Mouse (Mus musculus) kidney, postnatal 36 days (tissue): ENCODE measurements around the gene Rasgrf1.
"Not testable (repeated sequence)": the region's sequence is repeated elsewhere in the genome, so short reads cannot be mapped to it uniquely, and the experiment has no call there.

Experiments
- DNase-seq, 2 experiments: peaks; one replicate each; pipeline ENCODE4 v3.0.0; 2021 to 2022; ENCODE audit warnings: mixed read lengths in 2 of 2

The Rasgrf1 gene

DNA sequence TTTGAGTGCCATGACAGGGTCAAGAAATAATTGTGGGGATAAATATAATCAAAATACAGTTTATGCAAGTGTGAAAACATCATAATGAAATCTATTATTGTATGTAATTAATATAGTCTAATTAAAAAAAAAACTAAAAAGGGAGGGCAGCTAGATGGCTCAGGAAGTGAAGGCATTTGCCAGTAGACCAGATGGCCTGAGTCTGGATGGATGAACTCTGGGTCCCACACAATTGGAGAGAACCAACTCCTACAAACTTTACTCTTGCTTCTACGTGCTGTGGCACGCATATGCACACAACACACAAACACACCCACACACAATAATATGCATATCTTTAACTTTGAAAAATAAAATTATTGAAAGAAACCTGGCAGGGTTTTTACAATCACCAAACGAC, 131.8 kb downstream of the Rasgrf1 start:
- DNase-seq, result no peak

DNA sequence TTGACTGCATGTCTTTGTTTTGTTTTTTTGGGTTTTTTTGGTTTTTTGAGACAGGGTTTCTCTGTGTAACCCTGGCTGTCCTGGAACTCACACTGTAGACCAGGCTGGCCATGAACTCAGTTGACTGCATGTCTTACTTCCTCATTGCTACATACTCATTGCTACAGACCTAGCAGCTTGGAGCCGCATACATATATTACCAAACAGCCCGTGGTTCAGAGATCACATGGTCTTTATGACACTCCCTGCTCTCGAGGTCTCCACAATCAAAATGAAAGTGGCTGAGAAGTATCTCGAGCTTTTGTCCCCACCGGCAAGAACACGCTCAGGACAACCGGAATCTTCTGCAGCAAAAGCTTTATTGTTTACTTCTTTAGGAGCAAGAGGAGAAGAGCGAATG, 133.2 kb downstream of the Rasgrf1 start:
- not testable (repeated sequence) for DNase-seq

- DNase-seq, result no peak
Measured at GRCm38 (mm10) chr9:90045191-90045590, 135.5 kb downstream of the Rasgrf1 start.

DNA sequence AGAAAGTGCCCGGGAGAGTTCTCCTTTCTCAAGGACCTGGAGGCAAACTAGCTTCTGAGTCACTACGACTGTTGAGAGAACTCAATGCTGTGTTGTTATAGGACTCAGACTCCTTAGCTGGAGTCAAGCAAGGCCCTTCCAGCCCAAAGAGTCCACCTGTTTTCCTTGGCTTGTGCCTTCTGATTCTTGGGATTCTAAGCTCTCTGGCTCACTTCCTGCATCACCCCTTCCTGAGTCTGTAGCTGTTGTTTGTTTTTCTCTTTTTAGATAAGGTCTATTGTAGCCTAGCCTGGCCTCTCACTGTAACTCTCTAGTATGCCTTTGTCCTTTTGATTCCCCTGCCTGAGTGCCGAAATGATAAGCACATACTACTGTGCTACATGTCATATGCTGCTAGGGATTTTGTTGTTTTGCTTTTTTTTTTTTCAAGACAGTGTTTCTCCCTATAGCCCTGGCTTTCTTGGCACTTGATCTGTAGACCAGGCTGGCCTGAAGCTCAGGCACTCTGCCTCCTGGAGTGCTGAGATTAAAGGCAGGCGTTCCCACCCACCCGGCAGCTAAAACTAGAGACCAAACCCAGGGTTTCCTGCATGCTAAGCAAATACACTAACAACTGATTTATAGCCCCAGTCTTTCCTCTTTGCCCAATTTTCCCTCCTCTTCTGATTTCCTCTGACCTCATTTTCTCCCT, 138.4 kb downstream of the Rasgrf1 start:
- DNase-seq, result peak in 1 of 2 experiments; percentile 17

- no peak for DNase-seq
Measured at GRCm38 (mm10) chr9:90053852-90054251, 144.1 kb downstream of the Rasgrf1 start, which contains the start of gene Ctsh. TSS of gene Ctsh (plus strand) at chr9:90054152.

GRCm38 (mm10) chr9:90054371-90055145, 144.8 kb downstream of the Rasgrf1 start:
- DNase-seq, result peak; percentile 88 to 89

DNA sequence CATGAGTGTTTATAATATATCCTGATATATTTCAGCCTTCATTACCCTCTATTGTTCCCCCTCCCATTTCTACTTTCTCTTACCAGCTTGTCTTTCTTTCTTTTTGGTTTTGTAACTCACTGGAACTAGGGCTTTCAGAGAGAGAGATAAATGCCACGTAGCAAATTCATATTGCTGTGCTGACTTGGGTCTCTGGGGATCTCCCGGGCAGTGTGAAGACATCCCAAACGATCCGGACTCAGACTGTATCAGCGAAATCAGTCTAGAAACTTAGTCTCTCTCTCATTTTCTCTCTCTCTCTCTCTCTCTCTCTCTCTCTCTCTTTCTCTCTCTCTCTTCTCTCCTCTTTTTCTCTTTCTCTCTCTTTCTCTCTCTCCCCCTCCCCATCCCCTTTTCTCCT, 145.7 kb downstream of the Rasgrf1 start:
- DNase-seq, result no peak

GRCm38 (mm10) chr9:90055911-90056310, 146.2 kb downstream of the Rasgrf1 start:
- DNase-seq, result no peak

DNA sequence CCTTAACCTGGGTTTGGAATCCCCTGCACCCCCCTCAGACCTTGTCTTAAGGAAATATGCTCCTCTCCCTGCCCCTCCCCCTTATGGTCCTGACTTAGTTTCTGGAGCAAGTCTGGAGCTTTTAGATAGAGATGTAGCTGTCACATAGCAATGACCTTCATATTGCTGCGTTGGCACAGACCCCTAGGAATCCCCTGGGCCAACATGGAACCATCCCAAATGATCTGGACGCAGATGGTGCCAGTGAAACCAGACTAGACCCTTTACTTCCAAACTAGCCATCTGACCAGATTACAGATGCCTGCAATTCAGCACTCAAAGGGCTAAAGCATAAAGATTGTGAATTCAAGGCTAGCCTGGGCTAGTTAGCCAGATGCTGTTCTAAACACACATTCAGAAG, 147.0 kb downstream of the Rasgrf1 start:
- DNase-seq, result no peak

- DNase-seq, result no peak
Measured at GRCm38 (mm10) chr9:90059828-90060573, 150.3 kb downstream of the Rasgrf1 start.

GRCm38 (mm10) chr9:90060574-90060875, 150.8 kb downstream of the Rasgrf1 start:
- no peak for DNase-seq

DNA sequence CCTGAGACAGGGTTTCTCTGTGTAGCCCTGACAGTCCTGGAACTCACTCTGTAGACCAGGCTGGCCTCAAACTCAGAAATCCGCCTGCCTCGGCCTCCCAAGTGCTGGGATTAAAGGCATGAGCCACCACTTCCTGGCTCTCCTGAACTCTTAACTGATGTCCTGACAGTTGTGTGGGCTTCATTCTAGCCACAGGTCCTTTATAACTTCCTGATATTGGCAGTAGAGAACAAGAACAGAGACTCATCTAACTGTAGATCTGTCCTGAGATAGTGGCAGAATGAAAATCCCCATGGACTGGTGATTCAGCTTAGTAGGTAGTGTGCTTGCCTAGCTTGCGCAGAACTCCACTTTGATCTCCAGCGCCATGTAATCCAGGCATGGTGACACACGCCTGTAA, 151.2 kb downstream of the Rasgrf1 start:
- DNase-seq, result not testable (repeated sequence)

DNA sequence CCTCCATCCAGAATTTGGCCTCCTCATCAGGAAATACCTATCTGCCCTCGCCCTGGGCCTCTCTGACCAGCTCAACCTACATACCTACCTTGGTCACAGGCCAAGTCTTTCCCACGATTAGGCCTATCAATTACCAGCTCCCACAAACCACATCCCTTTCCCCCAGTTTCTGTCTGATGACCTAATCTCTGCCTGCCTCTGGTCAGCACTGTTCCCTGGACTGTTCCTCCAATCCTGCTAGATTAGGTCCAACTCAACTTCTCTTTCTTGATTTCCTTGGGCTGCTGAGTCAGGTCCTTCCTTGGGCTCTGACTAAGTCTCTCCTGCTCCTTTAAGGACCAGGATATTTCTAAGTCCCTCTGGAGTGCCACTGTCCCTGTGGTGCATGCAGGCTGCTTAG, 157.6 kb downstream of the Rasgrf1 start:
- no peak for DNase-seq

DNA sequence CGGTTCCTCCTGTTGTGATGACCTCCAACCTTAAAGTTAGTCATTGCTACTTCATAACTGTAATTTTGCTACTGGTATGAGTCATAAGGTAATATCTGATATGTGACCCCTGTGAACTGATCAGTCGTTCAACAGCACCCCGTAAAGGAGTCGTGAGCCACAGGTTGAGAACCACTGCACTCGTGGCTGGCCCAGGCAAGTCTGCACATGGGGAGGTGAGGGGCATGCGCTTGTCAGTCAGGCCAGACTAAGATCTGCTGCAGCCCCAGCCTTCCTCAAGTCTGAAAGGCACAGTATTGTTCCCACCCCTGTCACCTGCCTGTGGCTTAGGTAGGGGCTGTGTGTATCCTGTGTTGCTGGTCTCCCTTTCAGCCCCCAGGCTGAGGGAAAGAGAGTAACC, 159.1 kb downstream of the Rasgrf1 start:
- DNase-seq, result no peak

- DNase-seq, result peak; percentile 22 to 32
Measured at GRCm38 (mm10) chr9:90069485-90069884, 159.8 kb downstream of the Rasgrf1 start.

GRCm38 (mm10) chr9:90070174-90070573, 160.5 kb downstream of the Rasgrf1 start:
- DNase-seq, result peak in 1 of 2 experiments; percentile 36

DNA sequence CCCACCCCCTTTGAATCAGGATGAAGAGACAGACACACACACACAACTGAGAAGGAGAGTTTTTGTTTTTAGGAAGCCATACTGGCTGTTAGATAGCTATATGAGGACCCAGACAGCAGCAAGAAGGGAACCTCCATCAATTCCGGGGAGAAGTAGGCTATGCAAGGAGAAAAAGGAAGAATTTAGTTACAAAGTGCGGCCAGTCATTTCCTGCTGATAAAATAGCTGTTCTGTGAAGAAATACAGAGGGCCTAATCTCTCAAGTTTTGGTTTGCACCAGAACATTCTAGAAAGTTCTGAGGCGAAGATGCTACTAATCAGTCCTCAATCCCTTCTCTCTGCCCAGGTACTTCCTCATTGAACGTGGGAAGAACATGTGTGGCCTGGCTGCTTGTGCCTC, 165.6 kb downstream of the Rasgrf1 start:
- no peak for DNase-seq

- DNase-seq, result no peak
Measured at GRCm38 (mm10) chr9:90076131-90076530, 166.4 kb downstream of the Rasgrf1 start.
